Mouse (Mus musculus): ENCODE data around the gene Fbln1. TPM values are rescaled to one million over a fixed set of nuclear protein-coding genes. Genes with fewer than 3 reads are reported as not detected.

Gene Fbln1
- polyA plus RNA-seq (2015; fragmentation: Nextera tagmentation; extraction: Ambion mirVana), result 24.3 and 28.5 TPM in 2 replicates

GRCm38 (mm10) chr15:85205792-85206702 lies at the start of gene Fbln1:
Gene Fbln1 (plus strand): TSS chr15:85205949.
- peak; percentile 83 for DNase-seq (ENCODE audit: low spot score)

GRCm38 (mm10) chr15:85156198-85156597 lies 49.6 kb upstream of the Fbln1 start:
- no peak for DNase-seq (ENCODE audit: low spot score)

- DNase-seq (ENCODE audit: low spot score), result no peak
Measured at GRCm38 (mm10) chr15:85161416-85161815, 44.3 kb upstream of the Fbln1 start.

GRCm38 (mm10) chr15:85162693-85163663 lies 42.8 kb upstream of the Fbln1 start:
- DNase-seq (ENCODE audit: low spot score), result no peak

DNA sequence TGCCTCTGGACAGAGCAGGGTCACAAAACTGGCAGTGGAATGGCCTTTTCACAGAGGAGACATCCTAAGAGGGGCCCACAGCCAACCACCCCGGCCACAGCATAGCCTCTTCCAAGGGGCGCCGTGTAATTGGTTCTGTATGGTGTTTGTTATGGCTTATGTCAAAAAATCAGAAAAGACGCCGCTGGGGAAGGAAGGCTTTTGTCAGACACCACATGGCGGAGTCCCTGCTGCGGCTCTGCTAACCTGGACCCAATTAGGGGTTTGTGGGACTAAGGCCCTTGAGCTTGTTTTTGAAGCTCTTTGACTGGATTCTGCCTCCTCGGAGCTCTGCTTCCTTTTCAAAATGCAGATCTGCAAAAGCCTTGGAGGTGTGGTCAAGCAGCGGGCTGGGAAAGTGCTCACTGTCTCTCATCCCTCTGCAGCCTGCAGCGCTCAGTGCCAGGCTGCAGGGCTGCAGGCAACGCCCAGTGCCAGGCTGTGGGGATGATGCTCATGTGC lies 39.3 kb upstream of the Fbln1 start:
- no peak for DNase-seq (ENCODE audit: low spot score)

- no peak for DNase-seq (ENCODE audit: low spot score)
Measured at GRCm38 (mm10) chr15:85167086-85167679, 38.6 kb upstream of the Fbln1 start.

GRCm38 (mm10) chr15:85172054-85172453 lies 33.7 kb upstream of the Fbln1 start:
- DNase-seq (ENCODE audit: low spot score), result no peak

GRCm38 (mm10) chr15:85173425-85173824 lies 32.3 kb upstream of the Fbln1 start:
- DNase-seq (ENCODE audit: low spot score), result no peak

GRCm38 (mm10) chr15:85174060-85174459 lies 31.7 kb upstream of the Fbln1 start:
- no peak for DNase-seq (ENCODE audit: low spot score)

GRCm38 (mm10) chr15:85177576-85177975 lies 28.2 kb upstream of the Fbln1 start:
- DNase-seq (ENCODE audit: low spot score), result peak; percentile 65

DNA sequence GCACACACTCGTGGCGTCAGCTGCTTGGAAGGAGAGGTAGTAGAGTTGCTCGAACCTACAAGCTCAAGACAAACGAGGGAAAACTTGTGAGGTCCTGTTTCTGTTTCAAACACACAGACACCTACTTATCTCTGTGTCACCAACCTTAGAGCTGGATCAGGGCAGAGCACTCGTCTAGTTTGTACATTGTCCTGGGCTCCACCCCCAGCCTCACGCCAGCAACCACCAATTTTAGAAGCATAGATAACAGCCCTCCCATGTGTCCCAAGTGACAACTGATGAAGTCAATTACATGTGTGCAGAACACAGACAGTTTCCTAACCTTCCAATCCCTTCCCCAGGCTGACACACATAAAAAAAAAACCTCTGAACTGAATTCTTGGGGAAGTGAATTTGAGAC lies 27.6 kb upstream of the Fbln1 start:
- no peak for DNase-seq (ENCODE audit: low spot score)

GRCm38 (mm10) chr15:85179528-85180180 lies 26.1 kb upstream of the Fbln1 start:
- no peak for DNase-seq (ENCODE audit: low spot score)

GRCm38 (mm10) chr15:85180368-85180767 lies 25.4 kb upstream of the Fbln1 start:
- DNase-seq (ENCODE audit: low spot score), result peak; percentile 34

DNA sequence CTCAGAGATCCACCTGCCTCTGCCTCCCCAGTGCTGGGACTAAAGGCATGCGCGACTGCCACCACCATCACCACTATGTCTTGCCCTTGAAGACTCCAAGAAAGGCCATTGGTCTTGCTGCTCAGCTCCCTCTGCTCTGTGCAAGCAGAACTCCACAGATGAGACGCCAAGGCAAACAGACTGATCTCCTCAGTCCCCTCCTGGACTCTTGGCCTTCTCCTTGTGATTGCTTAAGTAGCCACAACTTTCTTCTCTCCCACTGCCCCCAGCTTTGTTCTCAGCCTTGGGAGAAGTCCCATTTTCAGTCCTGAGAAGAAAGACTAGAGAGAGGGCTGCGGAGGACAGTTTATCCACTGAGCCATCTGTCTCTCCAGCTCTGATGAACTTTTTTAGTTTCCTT lies 23.7 kb upstream of the Fbln1 start:
- no peak for DNase-seq (ENCODE audit: low spot score)

- no peak for DNase-seq (ENCODE audit: low spot score)
Measured at GRCm38 (mm10) chr15:85186916-85187315, 18.8 kb upstream of the Fbln1 start.

GRCm38 (mm10) chr15:85188167-85188778 lies 17.5 kb upstream of the Fbln1 start:
- no peak for DNase-seq (ENCODE audit: low spot score)

GRCm38 (mm10) chr15:85200446-85201289 lies 5.1 kb upstream of the Fbln1 start:
- no peak for DNase-seq (ENCODE audit: low spot score)

- DNase-seq (ENCODE audit: low spot score), result no peak
Measured at GRCm38 (mm10) chr15:85202199-85202598, 3.5 kb upstream of the Fbln1 start.

DNA sequence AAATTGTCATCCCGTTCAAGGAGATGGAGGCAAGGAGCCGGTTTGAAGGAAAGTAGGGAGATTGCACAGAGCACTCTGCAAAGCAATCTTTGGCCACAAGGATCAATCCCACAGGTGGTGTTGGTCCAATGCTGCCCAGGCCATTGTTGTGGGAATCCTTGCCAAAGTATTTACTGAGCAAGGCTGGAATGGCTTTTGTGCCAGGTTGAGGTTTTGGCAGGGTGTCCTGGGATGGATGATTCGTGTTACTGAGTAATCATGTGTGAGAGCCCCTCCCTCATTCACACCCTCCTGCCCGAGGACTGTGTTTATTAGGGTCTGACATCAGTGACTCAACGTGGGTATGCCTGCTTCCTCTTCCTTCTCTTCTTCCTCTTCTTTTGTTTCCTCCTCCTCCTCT lies 3.0 kb upstream of the Fbln1 start:
- no peak for DNase-seq (ENCODE audit: low spot score)

All from thymus, postnatal 0 days (tissue).